Mouse (Mus musculus) cerebral cortex, adult 2 months (tissue): Measurements from ENCODE around the gene Eif1ad.

Source experiments
- WGBS: fragments of 180-500 bp; shearing (Covaris S2); methylation state at CpG from one replicate; pipeline ENCODE4 v1.1.7; 2018; 5-methylcytosine and 5-hydroxymethylcytosine counted together

Eif1ad gene

GRCm38 (mm10) chr19:5366175-5367052, at the start of gene Eif1ad:
Gene Eif1ad (plus strand): TSS chr19:5366741.
- under 1% methylated on average over 87 of the region's 92 CpGs for WGBS

DNA sequence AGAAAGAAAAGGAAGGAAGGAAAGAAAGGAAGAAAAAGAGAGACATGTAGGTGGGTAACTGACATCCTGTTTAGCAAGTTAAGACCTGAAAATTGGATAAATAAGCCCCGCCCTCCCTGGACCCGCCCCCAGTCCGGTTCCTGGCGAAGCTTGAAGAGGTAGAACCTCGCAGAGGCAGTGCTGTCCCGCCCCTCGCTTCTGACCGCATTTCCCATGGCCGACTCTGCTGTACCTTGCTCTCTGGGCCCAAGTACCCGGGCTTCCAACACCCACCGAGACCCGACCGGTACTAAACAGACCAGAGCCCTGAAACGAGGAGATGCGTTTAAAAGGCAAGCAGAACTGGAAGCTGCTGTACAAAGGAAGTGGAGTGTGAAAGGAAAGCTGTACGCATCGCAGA, 42.7 kb upstream of the Eif1ad start:
- 54% methylated on average over 17 of the region's 17 CpGs for WGBS

DNA sequence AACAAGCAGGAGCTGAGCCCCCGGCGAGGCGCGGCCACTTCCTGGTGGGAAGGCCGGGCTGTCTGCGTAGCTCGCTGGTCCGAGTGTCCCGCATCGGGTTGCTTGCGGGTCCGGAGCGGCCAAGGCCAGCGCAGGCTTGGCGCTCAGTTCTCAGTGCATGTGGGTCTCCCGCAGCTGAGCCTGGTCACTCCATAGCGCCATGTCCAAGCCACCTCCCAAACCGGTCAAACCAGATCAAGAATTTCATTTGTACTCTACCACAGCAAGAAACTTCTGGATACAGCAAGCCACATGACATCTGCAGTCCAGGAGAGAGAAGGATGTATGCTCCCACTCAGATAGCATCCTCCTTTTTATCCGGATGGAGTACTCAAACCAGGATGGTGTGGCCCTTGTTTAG, 38.6 kb upstream of the Eif1ad start:
- 84% methylated on average over 19 of the region's 19 CpGs for WGBS

GRCm38 (mm10) chr19:5334741-5335140, 31.8 kb upstream of the Eif1ad start:
- WGBS, result 76% methylated on average over 5 of the region's 5 CpGs

DNA sequence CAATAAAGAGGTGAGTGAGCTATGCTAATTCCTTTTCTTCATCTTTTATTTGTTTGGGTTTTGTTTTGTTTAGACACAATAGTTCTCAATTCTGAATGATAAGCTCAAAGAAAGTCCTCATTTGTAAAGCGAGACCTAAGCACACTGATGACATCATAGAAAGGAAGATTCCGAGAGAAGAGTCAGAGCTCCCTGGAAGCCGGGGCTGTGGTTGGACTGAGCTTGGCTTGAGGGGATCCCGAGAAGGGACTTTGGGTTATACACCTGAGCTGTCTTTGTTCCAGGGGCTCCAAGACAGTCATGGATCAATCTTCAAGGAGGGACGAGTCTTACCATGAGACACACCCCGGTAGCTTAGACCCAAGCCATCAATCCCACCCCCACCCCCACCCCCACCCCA, 31.1 kb upstream of the Eif1ad start, which contains the start of gene Catsper1:
Gene Catsper1 (plus strand): TSS at position 301 of the 400 bp plus-strand sequence.
- WGBS, result 88% methylated on average over 6 of the region's 6 CpGs

- WGBS, result 22% methylated on average over 5 of the region's 5 CpGs
Measured at GRCm38 (mm10) chr19:5337975-5338374, 28.6 kb upstream of the Eif1ad start.

- WGBS, result 94% methylated on average over 7 of the region's 7 CpGs
Measured at GRCm38 (mm10) chr19:5341360-5341759, 25.2 kb upstream of the Eif1ad start.

GRCm38 (mm10) chr19:5345297-5346131, 21.0 kb upstream of the Eif1ad start:
- 75% methylated on average over 6 of the region's 6 CpGs for WGBS

- 78% methylated on average over 6 of the region's 6 CpGs for WGBS
Measured at GRCm38 (mm10) chr19:5348064-5348463, 18.5 kb upstream of the Eif1ad start.

DNA sequence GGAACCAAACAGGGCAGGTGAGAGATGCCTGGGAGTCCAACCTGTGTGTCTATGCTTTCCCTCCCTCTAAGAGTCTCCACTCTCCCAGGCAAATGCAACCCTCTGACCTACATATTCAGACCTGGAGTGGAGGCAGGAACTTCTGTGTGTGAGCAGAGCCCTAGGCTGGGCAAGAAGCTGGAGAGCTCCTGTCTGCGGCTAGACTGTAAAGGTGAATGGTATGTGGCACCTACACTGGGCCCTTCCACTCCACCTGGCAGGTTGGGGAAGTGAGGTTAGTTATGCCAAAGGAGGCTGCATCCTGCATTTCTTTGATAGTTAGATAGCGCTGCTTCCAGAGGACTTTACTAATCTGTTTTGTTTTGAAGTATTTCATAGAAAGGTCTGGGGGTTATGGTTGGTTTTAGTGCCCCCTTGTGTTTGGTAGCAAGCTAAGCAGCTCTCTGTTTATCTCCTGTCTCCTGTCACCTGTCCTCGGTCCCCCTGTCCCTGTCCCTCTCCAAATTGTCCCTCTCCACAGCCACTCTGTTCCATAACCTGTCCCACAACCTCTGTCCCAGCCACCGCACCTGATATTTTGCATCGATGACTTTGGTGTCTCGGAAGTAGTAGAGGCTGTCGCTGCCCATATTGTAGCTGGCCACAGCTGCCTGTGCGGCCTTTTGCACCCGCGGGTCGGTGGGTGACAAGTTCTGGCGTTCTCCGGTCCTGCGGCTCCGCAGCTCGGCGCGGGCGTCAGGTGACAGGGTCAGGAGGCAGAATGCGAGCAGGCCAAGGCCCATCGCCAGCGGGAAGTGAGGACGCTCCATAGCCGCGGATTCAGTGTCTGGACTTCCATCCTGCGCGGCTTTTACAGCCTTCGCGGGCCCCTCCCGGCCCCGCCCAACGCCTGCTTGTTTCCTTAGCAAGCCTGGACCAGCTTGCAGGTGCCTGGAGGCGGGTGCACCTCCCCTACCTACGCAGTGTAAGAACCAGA, 17.7 kb upstream of the Eif1ad start:
- WGBS, result 6% methylated on average over 34 of the region's 34 CpGs

GRCm38 (mm10) chr19:5349502-5349873, 17.1 kb upstream of the Eif1ad start, which contains the start of gene Cst6:
Gene Cst6 (minus strand): TSS chr19:5349574.
- WGBS, result 70% methylated on average over 6 of the region's 6 CpGs

DNA sequence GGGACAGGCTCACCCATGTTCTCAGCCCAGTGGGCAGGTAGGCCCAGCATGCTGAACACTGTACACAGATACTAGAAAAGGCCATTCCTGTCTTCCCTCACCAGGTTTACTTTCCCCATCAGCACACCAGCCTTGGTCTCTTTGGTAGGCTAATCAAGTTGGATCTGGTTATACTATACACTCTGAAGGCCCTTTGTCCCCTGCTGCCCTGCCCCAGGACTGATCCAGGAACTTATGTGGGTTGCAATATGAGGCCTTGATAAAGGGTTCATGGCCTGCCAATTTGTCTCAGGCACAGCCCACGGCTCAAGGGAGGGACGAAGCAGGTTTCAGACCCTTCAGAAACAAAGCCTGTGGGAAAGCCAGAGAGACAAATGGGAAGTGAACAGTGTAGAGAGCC, 12.9 kb upstream of the Eif1ad start:
- WGBS, result 85% methylated on average over 2 of the region's 2 CpGs

DNA sequence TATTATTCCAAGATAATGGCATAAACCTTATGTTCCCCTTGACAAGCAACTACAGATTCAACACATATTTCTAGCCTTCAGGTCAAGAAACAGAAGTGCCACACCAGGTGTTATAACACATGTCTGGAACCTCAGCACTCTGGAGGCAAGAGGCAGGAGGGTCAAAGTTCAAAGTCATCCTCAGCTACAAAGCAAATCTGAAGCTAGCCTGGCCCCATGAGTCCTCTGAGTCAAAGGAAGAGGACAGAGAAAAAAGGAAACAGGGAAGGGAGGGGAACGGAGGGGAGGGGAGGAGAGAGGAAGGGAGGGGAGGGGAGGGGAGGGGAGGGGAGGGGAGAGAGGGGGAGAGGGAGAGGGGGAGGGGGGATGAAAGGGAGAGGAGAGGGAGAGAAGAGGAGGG, 10.5 kb upstream of the Eif1ad start:
- no CpG with 5 or more reads among the region's 1 CpGs for WGBS

GRCm38 (mm10) chr19:5362186-5362585, 4.4 kb upstream of the Eif1ad start:
- WGBS, result 86% methylated on average over 2 of the region's 2 CpGs

GRCm38 (mm10) chr19:5364124-5364523, 2.4 kb upstream of the Eif1ad start:
- 80% methylated on average over 2 of the region's 2 CpGs for WGBS

- WGBS, result 15% methylated on average over 11 of the region's 11 CpGs
Measured at GRCm38 (mm10) chr19:5365751-5366150, 790 bp upstream of the Eif1ad start.

DNA sequence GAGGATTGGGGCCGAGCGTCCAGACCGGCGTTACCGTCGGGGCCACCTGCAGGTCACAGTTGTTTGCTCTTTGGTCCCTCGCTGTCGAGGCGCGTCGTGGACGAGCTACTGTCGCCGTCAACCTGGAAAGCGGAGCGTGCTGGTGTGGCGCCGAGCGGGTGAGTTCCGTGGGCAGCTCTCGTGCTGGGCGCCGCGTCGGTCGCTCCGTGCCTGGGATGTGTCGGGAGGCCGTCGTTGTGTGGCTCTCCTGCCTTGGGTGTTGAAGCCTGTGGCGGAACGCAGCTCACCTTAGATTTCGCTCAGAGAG, 465 bp downstream of the Eif1ad start, which contains the start of gene Banf1:
Gene Banf1 (minus strand): TSS at position 116 of the 307 bp plus-strand sequence.
- WGBS, result 1% methylated on average over 33 of the region's 33 CpGs

- WGBS, result 11% methylated on average over 11 of the region's 11 CpGs
Measured at GRCm38 (mm10) chr19:5367455-5367854, 914 bp downstream of the Eif1ad start.

DNA sequence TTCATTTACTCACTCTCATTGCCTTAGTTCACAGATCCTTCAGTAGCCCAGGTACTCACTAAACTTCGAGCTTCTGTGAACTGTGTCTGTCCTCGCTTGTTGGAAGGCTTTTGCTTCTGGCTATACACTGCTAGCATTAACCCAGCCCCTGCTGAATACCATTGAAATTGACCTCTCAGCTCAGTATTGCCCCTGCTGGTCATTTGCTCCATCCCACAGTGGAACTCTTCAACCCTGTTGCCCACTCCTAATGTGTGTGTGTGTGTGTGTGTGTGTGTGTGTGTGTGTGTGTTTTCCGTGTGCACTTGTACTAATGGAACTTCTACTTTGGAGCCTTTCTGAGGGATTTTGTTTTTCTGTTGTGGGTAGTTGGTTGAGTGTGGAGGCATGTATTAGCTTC, 4.4 kb downstream of the Eif1ad start:
- WGBS, result 82% methylated on average over 3 of the region's 3 CpGs

GRCm38 (mm10) chr19:5372724-5373123, 6.2 kb downstream of the Eif1ad start:
- WGBS, result 93% methylated on average over 7 of the region's 7 CpGs

DNA sequence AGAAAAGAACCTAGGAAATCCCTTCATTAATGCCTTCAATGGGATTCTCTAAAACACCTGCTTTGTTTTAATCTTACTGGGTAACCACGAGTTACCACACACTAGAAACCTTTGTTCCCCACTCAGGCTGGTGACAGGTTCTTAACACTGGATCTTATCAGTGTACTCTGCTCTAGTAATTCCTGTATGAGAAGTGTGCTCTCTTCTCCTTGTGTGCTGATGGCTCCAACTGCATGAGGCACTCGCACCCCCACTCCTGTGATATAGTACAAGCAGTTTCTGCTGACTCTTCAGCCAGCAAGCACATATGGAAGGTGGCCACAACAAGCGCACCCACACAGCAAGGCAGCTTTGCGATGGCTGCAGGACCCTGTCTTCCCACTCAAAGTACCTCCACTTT, 7.6 kb downstream of the Eif1ad start:
- 57% methylated on average over 4 of the region's 4 CpGs for WGBS
